Mouse (Mus musculus) kidney, adult 18-20 months (tissue): ENCODE measurements at regions not wholly inside any gene's neighbourhood (a gene's known extent, or its start where the extent isn't known, plus 50 kb on each side); places are given as distances from the start of the nearest gene placed in this dataset.

Source experiments
- DNase-seq: peaks from one replicate; pipeline ENCODE4 v3.0.0; 2021

DNA sequence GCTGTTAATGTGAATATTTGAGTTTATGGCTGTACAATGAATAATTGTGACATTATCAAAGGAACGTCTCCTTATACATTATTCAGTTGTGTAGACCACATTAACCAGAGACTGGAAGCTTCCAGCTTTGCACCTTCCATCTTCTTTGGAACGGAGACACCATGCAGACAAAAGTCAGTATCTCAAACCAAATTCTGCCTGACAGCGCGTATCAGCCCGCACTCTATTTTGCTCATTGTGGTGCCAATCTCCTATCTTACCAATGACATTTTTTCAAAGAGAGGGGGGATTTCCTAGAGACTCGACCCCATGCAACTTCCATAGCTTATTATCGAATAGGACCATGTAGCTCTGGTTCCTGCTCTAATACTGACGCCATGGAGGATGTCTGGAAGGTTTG is 69.9 kb upstream of the Tmco5 start:
- DNase-seq: no peak

DNA sequence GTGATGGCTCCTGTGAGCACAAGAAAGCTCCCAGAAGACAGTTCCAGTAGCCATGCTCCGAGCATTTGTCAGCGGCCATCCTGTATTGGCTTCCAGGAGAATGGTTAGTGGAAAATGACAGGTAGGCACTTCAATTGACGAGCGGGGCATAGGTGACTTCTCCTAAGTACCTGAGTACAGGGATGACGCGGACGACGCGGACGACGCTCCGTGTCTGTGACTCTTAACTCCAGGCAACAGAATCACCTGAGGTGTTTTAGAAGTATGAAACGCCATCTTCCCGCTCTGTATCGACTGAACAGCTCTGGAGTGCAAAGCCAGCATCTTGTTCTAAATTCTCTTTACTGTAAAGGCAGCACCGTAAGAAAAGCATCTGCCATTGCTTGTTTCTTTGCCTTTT is 68.4 kb upstream of the Tmco5 start:
- DNase-seq: no peak

DNA sequence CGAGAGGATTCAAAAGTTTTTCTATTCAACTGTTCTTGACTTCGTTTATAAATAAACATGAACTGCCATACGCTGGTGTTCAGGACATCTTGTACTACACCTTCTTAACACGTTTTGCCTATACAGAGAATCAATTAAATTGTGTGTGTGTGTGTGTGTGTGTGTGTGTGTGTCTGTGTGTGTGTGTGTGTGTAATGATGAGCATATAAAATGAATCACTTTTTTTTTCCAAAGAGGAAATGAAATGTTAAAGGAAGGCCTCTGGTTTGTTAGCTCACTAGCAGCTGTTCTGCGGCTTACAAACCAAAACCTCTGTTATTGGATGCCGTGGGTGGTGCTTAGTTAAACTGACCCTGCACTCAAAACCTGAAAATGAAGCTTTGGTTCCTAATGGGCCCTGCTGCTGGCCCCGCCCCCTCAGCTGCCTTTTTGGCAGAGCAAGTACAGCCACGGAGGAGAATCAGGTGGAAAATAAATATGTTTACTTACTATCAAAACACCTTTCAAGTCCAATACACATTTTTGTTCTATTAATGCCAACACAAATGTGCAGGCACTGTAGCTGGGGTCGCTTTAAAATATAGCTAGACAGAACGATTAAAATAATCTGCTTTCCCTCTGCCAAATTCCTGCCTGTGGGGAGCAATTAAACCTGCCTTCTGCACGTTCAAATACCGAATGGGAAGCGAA is 65.5 kb upstream of the Tmco5 start:
- DNase-seq: no peak

DNA sequence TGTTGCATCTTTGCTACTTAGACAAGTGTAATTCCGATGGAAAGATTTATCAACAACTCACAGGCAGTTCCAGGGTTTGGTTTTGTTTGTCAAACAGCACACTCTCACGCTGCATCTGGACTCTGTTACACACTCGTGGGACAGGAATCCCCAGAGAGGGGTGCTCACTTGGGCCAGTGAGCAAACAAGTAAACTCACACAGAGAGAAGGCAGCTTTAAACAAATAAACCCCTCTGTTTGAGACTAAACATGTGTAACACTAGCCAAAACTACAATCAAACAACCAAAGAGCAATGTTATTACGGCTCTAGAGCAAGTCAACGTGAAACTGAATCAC is 65.0 kb upstream of the Tmco5 start:
- DNase-seq: no peak

DNA sequence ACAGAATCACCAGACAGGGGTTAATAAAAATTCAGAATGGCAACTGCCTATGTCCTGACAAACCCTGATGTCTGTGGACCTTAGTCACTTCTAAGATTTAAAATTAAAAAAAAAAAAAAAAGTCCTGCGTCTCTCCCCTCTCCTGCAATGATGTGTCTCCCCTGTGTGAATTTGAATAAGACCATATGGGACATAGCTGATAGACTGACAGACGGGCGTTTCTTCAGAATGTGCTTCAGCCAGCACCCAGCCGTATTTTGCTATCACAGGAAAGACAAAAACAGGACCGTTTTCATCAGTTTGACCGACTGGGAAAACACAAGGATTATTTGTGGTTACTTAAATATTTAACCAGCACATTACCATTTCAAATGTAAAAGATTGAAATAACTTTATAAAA is 61.4 kb upstream of the Tmco5 start:
- DNase-seq: no peak

DNA sequence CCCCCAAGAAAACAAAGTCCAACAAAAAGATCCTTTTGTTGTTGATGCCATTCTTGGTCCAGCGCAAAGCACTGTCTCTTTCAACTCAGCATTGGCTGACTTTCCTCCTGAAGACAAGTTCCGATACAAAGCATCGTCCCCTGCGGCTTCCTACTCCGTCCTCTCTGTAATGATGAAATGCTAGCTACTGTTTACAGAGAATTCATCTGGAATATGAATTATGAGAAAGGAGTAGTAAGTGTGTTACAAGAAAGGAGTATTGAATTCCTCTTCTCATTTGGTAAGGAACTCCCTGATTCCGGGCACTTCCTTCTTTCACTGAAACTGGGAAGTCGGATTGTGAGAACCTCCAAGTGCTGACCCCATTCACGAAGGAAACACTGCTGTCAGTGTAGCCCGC is 60.9 kb upstream of the Tmco5 start:
- no peak for DNase-seq

DNA sequence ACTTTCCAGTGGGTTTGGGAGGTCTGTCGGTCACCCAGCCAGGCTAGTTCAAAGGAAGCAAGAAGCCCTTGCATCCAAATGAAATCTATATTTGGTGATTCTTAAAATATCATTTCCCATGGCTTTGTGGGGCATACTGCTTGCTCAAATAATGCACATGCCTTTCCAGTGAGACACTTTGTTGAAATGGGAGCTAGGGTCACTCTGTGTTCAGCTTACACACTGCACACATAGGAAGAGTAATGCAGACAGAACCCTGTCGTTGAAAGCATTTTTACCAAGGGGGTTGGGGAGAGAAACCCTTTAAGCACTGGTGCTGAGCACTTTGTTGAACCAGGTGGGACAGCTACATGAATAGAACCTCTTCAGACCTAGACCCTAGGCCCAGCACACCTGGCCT is 59.9 kb upstream of the Tmco5 start:
- DNase-seq: no peak

DNA sequence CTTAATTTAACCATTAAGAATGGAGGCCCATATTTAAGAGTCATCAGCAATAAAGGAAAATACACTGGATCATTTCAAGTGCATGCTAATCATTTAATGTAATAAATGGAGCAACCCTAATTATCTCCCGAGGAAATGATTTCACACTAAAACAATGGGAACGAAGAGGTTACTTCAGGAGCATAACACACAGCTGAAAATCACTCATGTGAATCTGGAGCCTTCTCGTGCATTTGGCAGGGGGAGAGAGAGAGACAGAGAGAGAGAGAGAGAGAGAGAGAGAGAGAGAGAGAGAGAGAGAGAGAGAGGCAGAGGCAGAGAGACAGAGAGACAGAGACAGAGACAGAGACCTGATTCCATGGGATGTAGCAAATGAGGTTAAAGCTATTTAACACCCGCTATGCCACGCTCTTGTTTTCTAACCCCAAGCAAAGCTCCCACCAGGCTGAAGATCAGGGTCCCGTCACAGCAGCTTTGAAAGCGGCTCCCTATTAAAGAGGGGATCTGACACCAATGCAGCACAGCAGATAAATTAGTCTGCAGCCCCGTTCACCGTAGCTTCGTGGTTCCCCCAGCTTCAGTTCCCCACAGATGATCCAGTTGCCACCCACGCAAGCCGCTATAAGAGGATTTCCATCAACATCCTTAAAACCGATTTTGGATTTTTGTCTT is 59.3 kb upstream of the Tmco5 start:
- no peak for DNase-seq

DNA sequence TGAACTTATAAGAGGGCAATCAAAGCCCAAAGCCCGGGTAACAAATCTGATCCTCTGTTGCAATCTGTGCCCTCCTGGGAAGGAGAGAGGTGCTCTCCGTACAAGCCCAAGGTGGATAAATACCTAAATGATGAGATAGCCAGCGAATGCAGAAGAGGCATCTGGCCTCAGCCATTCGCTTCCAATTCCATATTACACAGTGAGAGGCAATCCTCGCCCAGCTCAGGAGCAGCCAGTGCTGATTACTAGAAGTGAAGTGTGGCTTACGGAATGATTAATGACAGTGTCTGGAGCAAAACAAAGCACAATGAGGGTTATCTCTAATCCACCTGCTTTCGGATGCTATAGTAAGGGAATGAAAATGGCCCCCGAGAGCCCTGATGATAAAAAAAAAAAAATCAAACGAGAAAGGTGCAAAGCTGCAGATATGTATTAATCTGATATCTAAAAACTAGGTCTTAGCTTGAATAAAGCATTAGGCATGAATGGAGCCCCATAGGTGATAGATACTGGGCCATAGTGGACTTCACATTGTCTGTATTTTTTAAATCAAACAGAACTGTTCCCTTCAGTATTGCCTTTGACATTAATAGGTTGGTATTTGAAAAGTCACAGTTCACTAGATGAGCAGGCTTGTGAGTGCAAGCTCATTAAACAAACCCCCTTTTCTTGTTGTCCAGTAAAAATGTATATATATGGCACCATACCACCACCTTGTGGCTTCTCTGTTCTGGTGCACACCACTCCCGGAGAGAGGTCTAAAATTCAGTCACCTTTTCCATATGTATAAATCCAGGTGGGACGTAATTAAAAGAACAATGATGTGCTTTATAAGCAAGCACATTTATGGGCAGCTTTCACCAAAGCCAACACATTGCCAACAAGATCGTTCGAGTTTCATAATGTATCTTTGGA is 57.4 kb upstream of the Tmco5 start:
- no peak for DNase-seq
